Mouse (Mus musculus): ENCODE results near the gene Angptl6. TPM values are rescaled to one million over a fixed set of nuclear protein-coding genes. Genes with fewer than 3 reads are reported as not detected.
"Not testable (repeated sequence)": the region's sequence is repeated elsewhere in the genome, so short reads cannot be mapped to it uniquely, and the experiment has no call there.

The Angptl6 gene
- total RNA-seq, 2 experiments from 2014 or later = 9.7 to 11.7 TPM

DNA sequence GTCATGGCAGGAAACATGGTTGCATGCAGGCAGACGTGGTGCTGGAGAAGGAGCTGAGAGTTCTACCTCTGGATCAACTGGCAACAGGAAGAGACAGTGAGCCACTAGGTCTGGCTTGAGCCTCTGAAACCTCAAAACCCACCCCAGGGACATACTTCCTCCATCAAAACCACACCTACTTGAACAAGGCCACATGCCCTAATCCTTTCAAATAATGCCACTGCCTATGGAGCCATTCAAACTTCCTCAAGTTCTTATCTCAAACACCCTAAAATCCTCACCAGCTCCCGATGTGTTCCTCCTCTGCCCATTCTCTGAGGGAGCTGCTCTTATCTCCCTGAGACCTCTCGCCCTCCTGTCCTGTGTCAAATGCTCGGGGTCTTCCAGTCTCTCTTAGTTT lies 37.3 kb downstream of the Angptl6 start:
- DNase-seq (ENCODE audit: low spot score in 2 of 2) = no peak

DNA sequence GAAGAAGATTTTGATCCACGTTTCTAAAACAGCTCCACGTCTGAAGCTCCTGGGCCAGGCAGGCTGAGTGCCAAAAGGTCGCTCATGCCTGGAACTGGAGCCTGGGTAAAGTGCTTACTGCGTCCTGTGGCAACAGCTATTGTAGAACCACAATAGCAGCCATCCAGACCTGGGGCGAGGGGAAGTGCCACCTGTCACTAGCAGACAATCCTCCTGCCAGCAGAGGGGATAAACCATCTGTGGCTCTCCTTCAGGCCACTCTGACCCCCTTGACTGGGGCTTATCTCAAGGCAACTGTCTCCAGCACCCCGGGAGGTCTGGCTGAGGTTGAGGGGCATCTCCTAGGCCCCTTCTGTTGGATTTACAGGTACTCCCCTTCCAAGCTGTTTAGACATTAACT lies 40.6 kb downstream of the Angptl6 start:
- no peak for DNase-seq (ENCODE audit: low spot score in 2 of 2)

DNA sequence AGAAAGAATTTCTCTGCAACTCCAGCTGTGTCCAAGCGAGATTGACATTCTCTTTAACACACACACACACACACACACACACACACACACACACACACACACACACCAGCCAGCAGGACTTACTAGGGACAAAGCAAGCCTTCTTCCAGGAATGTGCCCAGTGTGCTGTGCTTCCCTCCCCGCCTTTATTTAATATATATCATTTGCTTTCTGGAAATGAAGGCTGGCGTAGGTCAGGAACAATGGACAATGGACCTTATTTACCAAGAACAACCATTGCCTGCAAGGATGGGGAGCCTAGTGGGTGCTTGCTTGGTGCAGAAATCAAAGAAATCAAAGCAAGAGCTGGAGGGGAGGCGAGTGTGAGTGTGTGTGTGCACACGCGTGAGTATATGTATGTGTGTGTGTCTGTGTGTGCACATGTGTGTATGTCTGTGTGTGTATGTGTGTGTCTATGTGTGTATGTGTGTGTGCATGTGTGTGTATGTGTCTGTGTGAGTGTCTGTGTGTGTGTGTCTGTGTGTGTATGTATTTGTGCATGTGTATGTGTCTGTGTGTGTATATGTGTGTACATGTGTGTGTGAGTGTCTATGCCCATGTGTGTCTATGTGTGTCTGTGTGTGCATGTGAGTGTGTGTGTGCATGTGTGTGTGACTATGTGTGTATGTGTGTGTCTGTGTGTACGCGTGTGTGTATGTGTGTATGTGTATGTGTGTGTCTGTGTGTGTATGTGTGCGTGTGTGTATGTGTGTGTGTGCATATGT lies 42.2 kb downstream of the Angptl6 start:
- DNase-seq (ENCODE audit: low spot score in 2 of 2) = no peak

DNA sequence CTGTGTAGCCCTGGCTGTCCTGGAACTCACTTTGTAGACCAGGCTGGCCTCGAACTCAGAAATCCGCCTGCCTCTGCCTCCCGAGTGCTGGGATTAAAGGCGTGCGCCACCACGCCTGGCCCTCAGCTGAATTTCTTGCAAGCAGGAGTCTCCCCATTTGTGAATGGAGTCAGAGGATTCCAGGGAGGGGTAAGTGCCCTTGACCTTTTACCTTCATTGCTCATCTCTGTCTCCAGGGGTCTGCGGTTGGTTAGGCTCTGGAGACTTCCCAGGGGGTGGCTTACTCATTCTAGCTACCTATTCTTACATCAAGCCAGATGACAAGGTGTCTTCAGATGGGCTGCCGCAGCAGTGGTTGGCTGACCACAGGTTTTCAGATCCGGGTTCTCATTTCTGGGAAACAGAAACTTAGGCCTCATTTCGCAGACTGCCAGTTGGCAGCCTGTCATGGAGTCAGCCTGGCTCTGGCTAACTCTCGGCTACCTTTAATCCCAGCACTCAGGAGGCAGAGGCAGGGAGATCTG lies 44.0 kb downstream of the Angptl6 start:
- not testable (repeated sequence) for DNase-seq (ENCODE audit: low spot score in 2 of 2)

DNA sequence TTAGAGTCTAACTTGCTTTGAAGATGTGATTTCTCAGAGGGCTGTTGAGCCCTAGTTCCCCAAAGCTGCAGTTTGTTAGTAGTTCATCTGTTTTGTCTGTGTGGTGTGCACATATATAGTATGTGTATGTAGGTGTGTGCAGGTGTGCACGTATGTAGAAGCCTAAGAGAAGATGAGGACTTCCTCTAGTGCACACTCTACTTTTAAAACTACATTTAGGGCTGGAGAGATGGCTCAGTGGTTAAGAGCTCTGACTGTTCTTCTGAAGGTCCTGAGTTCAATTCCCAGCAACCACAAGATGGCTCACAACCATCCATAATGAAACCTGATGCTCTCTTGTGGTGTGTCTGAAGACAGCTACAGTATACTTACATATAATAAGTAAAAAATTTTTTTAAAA lies 44.6 kb downstream of the Angptl6 start:
- no peak for DNase-seq (ENCODE audit: low spot score in 2 of 2)

DNA sequence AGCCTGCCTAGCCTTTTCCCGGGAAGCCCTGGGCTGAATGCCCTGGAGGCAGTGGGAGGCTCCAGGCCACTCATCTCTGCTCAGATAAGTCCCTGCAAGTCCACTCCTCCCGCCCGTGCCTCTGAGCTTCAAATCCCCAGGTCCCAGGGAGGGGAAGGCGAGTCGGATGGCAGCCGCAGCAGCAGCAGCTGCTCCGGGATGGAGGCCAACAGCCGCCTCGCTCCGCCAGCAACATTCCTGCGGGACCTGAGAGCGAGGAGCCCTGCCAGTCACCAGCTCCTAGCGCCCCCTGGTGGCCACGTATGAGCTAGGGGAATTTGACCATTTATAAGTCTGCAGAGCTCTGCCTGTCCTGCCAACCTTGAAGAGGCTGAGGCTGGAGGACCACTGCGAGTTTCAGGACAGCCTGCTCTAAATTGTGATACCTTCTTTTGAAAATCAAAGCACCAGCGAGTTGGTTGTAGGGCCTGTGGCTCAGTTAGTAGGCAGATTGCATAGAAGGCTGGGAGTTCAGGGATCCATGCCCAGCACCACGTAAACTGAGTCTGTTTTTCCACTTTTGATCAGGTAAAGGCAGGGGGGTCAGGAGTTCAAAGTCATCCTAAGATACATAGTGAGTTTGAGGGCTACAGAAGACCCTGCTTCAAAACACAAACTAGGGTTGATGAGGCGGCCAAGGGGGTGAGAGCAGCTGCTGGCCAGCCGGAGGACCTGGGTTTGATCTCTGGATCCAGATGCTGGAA lies 48.5 kb downstream of the Angptl6 start:
- peak; percentile 94 to 99 for DNase-seq (ENCODE audit: low spot score in 2 of 2)

DNA sequence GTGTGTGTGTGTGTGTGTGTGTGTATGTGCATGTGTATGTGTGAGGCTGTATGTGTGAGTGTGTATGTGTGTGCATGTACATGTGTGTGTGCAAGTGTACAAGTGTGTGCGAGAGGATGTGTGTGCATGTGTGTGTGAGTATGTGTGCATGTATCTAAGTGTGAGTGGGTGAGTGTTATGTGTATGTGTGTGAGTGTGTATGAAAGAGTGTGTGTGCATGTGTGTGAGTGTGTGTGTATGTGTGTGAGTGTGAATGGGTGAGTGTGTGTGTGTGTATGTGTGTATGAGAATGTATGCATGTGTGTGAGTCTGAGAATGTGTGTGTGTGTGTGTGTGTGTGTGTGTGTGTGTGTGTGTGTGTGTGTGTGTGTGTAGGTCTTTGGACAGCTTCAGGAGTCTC lies 51.4 kb downstream of the Angptl6 start:
- DNase-seq (ENCODE audit: low spot score in 2 of 2) = no peak

DNA sequence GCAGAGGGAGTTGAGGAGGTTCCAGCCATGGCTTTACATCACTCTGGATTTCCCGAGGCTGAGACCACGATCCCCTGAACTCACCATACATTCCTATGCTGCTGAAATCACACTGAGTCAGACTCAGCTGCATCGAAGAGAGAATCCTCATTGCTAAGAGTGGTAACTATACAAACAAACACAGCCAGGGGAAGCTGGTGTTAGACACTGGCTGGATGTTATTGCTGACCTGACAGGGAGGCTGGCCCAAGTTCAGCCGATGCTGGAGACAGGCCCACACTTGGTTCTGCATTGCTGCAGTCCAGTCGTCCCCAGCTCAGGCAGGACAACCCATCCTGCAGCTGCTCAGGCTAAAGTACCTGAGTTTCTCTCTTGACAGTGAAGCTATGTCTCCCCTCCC lies 53.7 kb downstream of the Angptl6 start:
- no peak for DNase-seq (ENCODE audit: low spot score in 2 of 2)

Small RNA genes lying within 50 kb of the gene (microRNA-seq; reads per million reads assigned to microRNA genes)
- gene Mir7081 = 0 reads per million in 2 experiments

Other genes with a start within 250 kb of the Angptl6 start
- gene Ubl5, start 236.8 kb downstream of the Angptl6 start, total RNA-seq (2021) = 100 to 1,000 TPM; 310 to 319 TPM
- gene Fbxl12, start 235.0 kb downstream of the Angptl6 start, total RNA-seq (2021) = 10 to 100 TPM; 21.9 to 22.6 TPM
- gene Pin1, start 227.6 kb downstream of the Angptl6 start, total RNA-seq (2021) = 10 to 100 TPM; 40.4 to 42.3 TPM
- gene Olfm2, start 133.4 kb downstream of the Angptl6 start, total RNA-seq (2021) = 100 to 1,000 TPM; 127 to 142 TPM
- gene Col5a3, start 64.7 kb downstream of the Angptl6 start, total RNA-seq (2021) = 1 to 10 TPM; 1.7 to 1.8 TPM
- gene Rdh8, start 61.2 kb downstream of the Angptl6 start, total RNA-seq (2021) = not detected
- 10 to 100 TPM; 68.5 to 85.5 TPM for gene A230050P20Rik, start 11.1 kb downstream of the Angptl6 start, total RNA-seq (2021)
- gene Ppan, start 8.4 kb upstream of the Angptl6 start, total RNA-seq (2021) = 10 to 100 TPM; 20.7 to 23.3 TPM
- 100 to 1,000 TPM; 133 to 134 TPM for gene Eif3g, start 18.9 kb upstream of the Angptl6 start, total RNA-seq (2021)
- 10 to 100 TPM; 40.2 to 41.0 TPM for gene Dnmt1, start 80.2 kb upstream of the Angptl6 start, total RNA-seq (2021)
- 1 to 10 TPM; 2.9 to 3.4 TPM for gene S1pr2, start 97.1 kb upstream of the Angptl6 start, total RNA-seq (2021)
- gene Mrpl4, start 123.0 kb upstream of the Angptl6 start, total RNA-seq (2021) = 10 to 100 TPM; 57.3 to 62.1 TPM
- 1 to 10 TPM; 2.3 to 2.9 TPM for gene Icam1, start 136.3 kb upstream of the Angptl6 start, total RNA-seq (2021)
- 1 to 10 TPM in 1 of 2 experiments, under 1 TPM in 1; 0.98 to 1.7 TPM for gene Icam4, start 149.6 kb upstream of the Angptl6 start, total RNA-seq (2021)
- gene Icam5, start 152.3 kb upstream of the Angptl6 start, total RNA-seq (2021) = 100 to 1,000 TPM; 203 to 239 TPM
- gene Zglp1, start 187.4 kb upstream of the Angptl6 start, total RNA-seq (2021) = not detected
- gene Gm49373, start 193.4 kb upstream of the Angptl6 start, total RNA-seq (2021) = 1 to 10 TPM; 2.2 to 2.9 TPM
- gene Fdx1l, start 193.9 kb upstream of the Angptl6 start, total RNA-seq (2021) = 10 to 100 TPM; 61.3 to 65.4 TPM
- gene Gm38431, start 212.3 kb upstream of the Angptl6 start, total RNA-seq (2021) = 1 to 10 TPM; 1.6 to 1.8 TPM
- gene Raver1, start 212.3 kb upstream of the Angptl6 start, total RNA-seq (2021) = 10 to 100 TPM; 25.3 to 28.0 TPM

Data from left cerebral cortex, adult 18-20 months (tissue).